Mouse (Mus musculus): ENCODE results near the gene Me1.

Me1 gene

DNA sequence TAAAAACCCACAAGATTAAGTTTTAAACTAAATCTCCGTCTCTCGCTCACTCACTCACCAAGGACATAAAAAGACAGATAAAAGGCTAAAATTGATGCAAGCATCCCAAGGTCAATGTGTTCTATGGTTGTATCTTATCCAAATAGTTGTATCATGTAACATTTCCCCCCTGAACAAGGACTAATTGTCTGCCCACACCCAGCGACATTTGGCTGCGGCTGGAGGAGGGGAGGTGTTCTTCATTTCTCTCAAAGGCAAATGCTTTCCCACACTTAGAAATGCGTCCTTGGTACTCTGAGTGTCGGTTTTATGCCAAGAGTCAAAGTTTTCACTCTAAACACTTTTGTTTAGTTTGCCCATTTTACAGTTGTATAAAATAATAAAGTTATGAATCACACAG is 13.2 kb upstream of the Me1 start:
- no peak for DNase-seq (ENCODE audit: low read depth, low spot score)

DNA sequence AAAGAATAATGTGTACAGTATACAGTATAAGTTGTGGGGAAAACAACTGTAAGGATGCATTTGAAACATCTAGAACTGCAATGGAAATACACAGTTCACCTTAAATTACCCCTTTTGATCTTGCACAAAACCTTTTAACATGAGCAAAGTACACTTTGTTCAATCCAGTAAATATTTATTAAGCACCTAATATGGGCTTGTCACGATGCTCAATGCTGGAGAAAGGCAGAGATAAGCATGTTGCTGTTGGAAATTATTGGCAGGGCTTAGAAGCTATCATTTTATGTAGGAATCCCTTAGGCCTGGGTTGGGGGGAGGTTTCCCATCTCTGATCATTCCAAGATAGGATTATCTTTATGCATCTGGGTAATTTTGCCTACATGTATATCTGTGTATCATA is 11.7 kb upstream of the Me1 start:
- no peak for DNase-seq (ENCODE audit: low read depth, low spot score)

DNA sequence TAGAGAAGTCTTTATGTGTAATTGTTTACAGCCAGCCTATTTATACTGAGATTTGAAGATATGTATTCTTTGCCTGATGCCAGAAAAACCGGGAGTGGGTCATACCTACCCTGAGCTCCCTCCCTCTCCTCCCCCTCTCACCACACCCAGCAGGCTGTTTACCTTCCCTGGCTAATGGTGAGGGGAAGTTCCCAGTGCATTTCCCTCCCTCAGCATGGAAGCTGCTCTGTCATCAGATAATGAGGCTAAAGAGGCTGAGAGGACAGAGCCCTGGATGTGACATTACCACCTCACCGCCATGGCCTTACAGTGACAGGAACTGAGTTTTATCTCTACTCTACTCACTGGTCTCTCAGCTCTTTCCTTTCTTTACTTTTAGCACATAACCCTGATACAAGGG is 6.1 kb upstream of the Me1 start:
- DNase-seq (ENCODE audit: low read depth, low spot score): no peak

DNA sequence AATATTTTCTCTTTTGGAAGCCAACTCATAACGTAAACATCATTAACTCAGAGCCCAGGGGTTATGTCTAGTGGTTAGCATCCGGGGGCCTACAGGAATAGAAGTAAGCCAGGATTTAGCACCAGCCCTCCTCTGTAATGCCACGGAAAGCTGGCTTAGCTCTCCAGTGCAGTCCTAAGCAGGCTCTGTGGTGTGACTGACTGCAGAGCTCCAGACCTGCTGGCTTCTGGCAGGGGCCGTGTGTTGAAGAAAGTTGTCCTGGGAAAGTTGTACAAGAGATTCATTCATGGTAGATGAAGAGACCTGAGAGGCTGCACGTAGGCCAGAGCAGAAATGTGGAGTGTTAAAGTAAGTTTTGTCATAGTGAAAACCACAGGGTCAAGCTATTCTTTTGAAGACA is 5.5 kb upstream of the Me1 start:
- DNase-seq (ENCODE audit: low read depth, low spot score): no peak

DNA sequence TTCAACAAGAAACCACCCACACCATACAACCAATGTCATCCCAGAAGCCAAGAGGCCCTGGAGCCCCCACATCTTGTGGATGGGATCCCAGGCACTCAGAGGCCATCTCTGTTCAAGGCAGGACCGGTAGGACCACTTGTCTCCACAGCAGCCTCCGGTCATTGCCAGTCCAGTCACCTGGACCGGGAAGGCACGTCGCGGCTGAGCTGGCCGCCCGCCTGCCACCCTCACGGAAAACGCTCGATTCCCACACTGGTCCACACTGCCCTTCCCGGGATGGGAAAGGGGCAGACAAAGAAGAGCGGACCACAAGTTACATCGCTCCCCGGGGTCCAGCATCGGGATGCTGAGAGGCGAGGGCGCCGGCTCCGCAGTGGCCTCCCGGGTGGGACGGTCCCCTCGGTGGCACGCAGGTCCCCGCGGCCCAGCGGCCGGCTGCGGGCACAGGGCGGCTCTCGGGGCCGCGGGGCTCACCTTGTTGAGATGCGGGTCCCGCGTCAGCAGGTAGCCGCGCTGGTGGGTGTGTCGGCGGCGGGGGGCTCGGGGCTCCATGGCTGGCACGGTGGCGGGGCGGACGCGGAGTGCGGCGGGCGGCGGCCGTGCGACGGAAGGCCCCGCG is 445 bp downstream of the Me1 start:
- peak; percentile 65 for DNase-seq (ENCODE audit: low read depth, low spot score)

DNA sequence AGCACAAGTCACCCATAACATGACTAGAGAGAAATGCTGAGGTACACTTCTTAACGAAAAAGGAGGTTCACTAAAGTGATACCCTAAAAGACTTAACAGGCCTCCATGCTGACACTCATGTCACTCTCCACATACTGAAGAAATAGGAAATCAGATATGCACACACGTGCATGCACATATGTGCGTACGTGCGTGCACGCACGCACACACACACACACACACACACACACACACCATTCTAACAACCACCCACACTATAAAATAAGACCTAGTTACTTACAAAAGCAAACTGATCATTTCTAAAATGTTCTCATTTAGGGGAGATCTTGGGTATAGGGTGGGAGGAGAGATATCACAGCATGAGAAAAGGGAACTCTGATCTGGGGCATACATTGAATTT is 1.1 kb downstream of the Me1 start:
- DNase-seq (ENCODE audit: low read depth, low spot score): no peak

DNA sequence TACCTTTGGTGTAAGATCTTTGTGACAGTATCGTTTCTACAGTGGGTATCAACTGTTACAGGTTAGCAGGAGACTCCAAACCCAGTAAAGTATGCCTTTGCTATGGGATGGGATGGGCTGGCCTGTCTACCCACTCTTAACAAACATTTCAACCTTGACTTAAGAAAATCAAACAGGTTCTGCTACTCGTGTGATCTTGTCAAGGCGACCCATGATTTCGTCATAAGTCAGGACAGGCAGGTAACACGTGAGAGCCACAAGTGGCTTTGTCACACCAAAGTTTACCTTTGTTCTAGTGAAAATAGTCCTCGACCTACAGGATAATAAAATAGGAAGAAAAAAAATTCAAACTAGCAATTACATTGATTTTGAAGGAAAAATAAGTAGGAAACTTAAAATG is 1.8 kb downstream of the Me1 start:
- DNase-seq (ENCODE audit: low read depth, low spot score): no peak

DNA sequence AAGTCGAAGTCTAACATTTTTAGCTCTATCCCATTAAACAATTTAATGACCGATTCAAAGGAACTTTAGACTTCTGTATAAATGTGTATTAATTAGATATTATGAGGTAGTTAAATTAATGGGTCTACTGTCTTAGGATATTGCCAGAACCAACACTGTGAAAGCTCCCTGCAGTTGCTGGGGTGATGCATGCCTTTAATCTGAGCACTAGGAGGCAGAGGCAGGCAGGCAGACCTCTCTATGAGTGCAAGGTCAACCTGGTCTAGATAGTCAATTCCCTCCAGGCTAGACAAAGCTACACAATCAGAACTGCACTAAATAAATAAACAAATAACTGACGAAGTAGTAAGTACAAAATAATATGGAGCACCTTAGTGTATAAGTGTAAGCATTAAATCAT is 3.1 kb downstream of the Me1 start:
- peak; percentile 16 for DNase-seq (ENCODE audit: low read depth, low spot score)

DNA sequence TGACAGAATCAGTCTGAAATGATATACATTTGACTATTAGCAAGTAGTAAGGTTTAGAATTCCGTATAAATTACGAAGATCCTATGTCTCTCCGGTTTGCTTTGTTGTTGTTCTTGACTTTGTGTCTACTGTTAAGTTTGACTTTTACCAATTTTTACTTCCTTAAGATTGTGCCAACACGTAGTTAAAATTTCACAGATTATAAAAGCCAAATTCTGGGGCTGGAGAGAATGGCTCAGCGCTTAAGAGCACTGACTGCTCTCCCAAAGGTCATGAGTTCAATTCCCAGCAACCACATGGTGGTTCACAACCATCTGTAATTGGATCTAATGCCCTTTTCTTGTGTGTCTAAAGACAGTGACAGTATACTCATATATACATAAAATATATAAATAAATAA is 3.5 kb downstream of the Me1 start:
- DNase-seq (ENCODE audit: low read depth, low spot score): no peak

DNA sequence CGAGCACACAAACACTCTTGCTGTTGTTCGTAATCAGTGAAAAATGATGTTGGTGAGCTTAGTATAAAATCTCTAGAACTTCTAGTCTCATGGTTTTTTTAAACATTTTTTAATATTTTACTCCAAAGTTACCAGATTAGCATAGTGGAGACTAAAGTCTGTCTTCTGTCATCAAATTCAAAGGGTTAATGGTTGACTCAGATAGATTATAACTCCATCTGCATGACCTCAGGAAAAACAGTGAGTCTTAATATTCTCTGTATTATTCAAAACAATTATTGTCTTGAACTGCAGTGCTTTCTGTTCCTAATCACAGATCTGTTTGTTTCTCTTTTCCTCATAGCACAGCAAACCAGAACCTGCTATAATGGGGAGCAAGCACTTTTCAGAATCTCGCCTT is 4.7 kb downstream of the Me1 start:
- no peak for DNase-seq (ENCODE audit: low read depth, low spot score)

DNA sequence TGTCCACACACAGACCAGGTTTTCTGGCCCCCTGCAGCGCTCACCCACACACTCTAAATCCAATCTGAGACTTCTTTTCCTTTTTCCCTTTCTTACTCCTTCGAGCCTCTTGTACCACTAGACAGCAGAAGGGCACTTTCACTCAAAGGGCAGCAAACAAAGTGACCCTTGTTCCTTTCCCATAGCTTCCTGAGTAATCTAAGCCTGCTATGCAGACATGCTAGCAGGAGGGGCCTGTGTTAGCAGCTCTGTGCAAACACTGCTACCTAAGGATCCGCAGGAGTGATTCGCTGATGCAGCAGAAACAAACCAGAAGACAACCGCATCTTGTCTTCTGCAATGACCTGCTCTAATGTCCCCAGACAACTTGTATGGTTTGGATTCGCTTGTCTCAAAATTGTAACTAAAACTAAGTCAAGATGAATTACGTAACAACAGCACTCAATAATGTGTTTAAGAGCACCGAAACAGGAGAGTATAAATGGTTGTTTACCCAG is 12.0 kb downstream of the Me1 start:
- DNase-seq (ENCODE audit: low read depth, low spot score): no peak

DNA sequence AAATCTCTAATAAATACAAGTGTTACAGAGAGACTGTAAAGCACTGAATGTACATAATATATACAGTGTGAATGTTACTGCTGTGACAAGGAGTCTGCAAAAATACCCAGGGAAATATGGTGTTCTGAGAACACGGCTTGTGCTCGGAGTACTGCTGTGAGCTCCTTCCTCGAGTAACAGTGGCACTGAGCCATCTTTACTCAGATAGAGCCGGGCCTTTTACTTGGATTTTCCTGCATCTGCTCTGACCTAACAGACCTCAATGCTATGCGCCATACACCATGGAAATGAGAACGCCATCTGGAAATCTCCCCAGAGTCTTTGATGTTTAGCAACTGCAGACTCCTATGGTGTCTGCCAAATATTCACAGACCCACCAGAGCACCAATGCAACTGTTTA is 12.9 kb downstream of the Me1 start:
- no peak for DNase-seq (ENCODE audit: low read depth, low spot score)

DNA sequence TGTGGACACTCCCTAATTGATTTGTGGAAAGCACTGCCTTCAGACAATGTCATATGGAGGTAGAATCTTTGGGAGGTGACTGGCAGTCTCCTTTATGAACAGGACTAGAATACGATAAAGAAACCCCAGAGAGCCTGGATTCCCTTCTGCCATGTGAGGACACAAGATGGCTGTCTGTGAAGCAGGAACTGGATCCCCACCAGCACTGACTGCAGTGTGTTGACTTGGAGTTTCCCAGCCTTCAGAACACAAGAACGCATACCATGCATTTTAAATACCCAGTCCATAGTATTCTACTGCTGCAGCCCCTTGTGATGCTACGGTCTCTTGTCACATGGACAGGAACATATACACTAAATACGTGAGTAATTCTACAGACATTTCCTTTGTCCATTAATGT is 13.5 kb downstream of the Me1 start:
- no peak for DNase-seq (ENCODE audit: low read depth, low spot score)

DNA sequence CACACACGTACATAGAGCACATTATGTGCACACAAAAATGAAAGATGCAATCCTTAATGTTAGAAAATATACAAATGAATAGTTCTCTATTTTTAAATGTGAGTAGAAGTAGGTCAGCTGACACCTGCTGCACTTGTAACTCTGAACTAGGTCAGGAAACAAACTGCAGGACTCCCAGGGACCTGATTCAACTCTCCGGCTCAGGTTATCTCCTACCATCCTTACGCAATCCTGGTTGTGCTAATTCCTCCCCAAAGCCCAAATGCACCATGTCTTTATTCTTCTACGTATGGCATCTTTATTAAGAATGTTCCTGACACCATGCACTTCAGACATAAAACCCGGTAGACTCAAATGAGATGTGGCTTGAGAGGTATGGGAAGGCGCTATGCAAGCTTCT is 15.3 kb downstream of the Me1 start:
- DNase-seq (ENCODE audit: low read depth, low spot score): no peak

DNA sequence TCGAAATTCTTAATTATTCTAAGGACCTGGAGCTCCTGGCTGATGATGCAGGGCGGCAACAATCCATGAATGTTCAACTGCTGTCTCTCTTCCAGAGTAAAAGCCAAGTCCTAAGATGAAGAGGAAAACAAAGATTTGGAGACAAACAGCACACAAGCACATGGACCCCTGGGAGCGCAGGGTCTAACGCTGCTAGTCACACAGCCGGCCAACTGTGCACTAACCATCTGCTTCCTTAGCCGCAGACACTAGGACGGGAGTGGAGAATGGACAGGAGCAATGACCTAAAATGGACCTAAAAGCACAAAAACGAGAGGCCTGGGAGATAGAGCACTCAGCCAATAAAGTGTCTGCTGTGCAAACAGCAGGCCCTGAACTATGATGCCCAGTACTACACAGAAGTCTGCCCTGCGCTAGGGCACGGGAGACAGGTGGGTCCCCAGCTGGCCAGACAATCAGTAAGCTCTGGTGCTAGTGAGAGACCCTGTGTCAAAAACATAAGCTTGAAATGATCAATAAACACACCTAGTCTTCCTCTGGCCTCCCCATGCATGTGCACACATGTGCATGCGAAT is 15.8 kb downstream of the Me1 start:
- DNase-seq (ENCODE audit: low read depth, low spot score): no peak

DNA sequence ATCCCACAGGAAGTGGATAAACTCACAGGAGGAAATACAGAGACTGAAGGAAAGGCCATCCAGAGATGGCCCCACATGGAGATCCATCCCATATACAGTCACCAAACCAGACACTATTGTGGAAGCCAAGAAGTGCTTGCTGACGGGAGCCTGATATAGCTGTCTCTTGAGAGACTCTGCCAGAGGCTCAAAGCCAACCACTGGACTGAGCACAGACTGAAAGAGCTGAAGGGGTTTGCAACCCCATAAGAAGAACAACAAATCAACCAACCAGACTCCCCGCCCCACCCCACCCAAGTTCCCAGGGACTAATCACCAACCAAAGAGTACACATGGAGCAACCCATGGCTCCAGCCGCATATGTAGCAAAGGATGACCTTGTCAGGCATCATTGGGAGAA is 19.5 kb downstream of the Me1 start:
- no peak for DNase-seq (ENCODE audit: low read depth, low spot score)

DNA sequence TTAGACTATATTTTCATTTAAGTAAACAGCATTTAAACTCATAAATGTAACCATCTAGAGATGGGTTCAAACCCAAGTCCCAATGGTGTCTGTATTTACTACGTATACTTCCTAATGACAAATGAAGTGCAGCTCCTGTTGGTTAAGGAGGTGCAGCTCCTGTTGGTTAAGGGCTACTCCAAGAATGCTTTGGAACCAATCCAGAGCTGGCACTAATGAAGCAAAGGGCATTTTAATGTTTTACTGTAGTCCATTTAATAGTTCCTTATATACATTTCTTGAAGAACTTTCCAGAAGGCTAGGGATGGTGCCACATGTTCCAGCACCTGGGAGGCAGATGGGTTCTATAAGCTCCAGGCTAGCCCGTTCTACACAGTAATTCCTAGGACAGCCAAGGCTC is 20.3 kb downstream of the Me1 start:
- no peak for DNase-seq (ENCODE audit: low read depth, low spot score)

DNA sequence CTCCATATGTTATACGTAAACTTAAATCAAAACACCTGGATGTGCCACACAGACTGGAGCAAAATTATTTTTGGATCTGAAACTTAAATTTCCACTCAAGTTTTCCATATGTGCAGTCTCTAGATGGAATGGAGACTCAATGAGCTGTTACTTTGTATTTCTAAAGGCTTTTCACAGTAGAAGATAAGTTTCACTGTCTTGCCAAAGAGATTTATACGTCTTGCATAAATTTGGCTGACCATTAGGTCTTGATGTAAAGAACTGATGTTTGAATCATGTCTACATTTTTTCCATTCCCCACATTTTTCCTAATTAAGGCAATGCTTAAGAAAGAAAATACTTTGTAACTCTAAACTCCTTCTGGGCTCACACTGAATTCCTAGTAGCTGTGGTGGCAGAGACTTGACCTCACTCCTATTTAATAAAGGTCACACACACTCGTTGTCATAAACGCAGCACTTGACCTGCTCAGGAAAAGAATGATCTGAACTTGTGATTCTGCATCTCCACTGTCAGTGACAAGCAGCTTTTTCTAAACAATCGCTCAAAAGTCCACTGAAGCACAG is 22.8 kb downstream of the Me1 start:
- no peak for DNase-seq (ENCODE audit: low read depth, low spot score)

DNA sequence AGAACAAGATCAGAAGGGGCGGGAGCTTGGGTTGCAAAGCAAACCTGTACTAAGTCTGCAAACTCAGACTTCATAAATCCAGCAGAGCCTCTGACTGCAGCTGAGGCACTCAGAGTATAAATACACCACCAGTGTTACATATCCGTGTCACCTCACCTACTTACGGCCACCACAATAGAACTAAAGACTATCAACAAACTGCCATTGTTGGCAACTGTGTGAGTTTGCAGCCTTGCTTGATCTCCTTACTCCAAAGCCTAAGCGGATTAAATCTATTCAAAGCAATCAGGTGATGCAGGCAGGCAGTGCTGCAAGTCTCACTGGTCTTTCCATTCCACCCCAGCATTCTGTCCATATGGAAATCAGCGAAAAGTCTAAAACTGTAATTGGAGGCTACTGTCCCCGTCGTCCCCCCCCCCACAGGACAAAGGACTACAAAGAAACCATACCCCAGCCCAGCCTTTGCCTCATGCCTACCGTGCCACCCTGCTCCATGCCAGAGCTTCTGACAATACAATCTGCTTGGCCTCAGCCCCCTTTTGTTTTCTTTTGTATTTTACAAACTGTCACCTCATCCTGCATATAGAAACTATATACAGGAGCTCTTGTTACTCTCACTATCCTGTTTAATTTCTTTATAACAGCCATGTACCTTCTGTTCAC is 27.0 kb downstream of the Me1 start:
- peak; percentile 18 for DNase-seq (ENCODE audit: low read depth, low spot score)

DNA sequence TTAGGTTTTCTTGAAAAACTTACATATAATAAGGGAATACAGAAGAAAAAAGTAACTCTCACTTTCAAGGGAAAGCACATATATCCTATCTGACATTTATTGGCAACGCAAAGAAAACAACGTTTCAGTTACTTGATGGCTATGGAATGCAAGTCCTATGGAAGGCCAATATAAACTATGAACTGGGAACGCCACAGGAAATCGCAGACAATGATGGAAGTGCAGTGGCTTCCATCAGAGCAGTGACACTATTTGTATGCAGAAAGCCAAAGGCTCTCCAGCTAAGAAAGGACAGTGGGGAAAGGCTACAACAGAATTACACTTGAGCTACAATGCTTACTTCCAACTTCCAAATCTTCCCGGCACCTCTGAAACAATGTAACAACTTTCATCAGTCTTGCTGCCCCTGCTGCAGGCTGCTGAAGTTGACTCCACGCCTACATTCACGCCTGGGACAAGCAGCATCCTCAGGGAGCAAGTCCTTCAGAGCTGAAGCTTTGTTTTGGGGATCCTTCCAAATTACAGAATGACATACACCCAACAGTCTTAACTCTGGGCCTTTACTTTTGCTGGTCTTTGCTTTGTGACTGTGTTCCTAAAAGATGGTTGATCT is 28.5 kb downstream of the Me1 start:
- DNase-seq (ENCODE audit: low read depth, low spot score): no peak

DNA sequence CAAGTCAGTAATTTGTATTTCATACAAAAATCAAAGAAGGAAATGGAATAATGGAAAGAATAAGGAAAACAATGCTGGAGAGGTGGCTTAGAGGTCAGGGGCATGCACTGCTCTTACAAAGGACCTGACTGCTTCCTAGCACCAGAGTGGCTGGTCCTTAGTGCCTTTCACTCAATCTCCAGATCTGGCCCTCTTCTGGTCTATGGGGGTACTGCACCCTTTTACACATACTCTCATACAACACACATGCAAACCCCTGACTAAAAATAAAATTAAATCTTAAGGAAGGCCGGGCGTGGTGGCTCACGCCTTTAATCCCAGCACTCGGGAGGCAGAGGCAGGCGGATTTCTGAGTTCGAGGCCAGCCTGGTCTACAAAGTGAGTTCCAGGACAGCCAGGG is 34.1 kb downstream of the Me1 start:
- DNase-seq (ENCODE audit: low read depth, low spot score): peak; percentile 85

DNA sequence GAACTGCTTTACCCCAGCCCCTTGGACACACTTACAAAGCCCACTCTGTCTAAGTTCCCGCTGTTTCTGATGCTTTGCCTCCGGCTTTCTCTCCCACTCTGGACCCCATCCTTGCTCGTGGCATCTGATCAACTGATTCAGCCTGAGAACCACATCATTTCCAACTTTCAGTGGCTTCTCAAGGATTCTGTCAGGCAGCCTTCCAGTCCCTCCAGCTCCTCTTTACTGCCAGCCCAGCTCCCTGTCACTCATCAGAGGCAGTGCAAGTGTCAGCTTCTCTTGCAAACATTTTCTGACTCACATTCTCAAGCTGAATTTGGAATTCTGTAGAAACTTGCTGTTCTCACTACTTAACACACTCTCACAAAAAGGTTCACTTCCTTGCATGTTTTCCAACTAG is 34.5 kb downstream of the Me1 start:
- DNase-seq (ENCODE audit: low read depth, low spot score): no peak

DNA sequence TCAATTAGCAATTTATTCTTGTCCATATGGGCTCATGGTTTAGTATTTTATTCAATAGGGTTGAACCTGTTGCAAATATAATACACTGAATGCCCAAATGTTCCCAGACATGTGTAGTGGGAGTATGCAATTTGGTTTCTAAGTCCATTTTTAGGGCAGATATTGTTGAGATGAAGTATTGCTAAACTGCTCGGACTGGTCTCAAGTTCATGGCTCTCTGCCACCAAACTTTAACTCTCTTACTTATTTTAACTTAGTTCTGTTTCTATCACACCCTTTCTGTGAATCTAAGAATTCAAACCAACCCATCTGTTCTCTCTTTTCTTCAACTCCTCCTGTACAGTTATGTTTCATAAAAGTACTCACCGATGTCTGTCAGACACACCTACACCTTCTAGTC is 35.4 kb downstream of the Me1 start:
- no peak for DNase-seq (ENCODE audit: low read depth, low spot score)
